Mouse (Mus musculus) regulatory T cell (primary cell): Measurements from ENCODE around the gene Slc37a2.

Source experiments
- in situ Hi-C: fragments of 300-600 bp; cut with MboI, MseI; formaldehyde crosslinking; loops from one replicate; pipeline ENCODE4 v1.15.1; 2025; ENCODE audit warnings: high pct_unique_total_duplicates

Gene Slc37a2

DNA sequence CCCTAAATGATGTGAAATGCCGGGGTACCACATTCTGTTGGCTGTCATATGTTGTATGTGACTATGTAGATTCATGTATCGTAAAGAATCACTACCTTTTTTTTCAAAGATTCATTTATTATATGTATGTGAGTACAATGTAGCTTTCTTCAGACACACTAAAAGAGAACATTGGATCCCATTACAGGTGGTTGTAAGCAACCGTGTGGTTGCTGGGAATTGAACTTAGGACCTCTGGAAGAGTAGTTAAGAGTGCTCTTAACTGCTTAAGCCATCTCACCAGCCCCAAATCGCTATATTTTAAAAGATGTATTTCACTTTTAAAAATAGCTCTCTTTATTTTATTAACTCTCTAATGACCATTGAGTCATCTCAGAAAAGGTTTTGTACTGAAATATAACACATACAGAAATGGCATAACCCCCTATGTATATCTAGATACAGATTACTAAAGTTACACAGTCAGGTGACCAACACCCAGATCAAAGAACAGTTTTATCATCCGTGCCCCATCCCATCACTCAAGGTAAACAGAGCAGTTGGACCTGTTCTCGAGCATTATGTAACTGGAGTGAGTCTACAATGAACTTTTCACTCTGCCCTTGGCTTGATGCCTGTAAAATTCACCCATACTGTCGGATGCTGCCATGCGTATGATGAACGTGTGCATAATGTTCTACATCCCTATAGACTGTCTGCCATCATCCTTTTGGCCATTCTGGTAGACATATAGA is 41.0 kb downstream of the Slc37a2 start:
- in situ Hi-C loops, result no loop called here

DNA sequence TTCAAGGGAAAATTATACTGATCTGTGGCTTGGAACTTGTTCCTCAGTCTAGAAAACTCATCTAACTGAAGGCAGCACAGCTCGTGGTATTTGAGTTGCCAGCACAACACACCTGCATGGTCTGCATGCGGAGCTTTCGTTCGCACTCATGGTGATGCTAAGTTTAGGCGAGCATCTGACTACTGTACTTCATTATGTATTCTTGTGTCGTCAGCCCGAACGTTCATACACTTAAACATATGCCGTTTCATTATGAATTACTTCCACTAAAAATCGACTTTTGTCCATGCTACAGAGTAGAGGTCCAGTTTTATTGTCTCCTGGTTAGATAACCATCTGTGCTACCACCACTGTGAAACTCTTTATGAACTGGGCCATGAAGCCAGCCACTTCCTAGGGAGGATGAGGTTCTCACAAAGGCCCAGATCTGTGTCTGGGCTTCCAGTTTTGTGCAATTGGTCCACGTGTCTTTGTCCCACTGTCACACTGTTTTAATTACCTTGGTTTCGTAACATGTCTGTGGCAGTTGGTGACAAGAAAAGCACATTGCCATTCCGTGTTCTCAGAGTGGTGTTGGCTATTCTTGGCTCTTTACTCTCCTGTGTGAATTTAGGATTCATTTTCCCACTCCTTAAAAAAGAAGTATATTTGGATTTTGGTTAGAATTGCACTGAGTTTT is 42.3 kb downstream of the Slc37a2 start:
- in situ Hi-C loops, result no loop called here

DNA sequence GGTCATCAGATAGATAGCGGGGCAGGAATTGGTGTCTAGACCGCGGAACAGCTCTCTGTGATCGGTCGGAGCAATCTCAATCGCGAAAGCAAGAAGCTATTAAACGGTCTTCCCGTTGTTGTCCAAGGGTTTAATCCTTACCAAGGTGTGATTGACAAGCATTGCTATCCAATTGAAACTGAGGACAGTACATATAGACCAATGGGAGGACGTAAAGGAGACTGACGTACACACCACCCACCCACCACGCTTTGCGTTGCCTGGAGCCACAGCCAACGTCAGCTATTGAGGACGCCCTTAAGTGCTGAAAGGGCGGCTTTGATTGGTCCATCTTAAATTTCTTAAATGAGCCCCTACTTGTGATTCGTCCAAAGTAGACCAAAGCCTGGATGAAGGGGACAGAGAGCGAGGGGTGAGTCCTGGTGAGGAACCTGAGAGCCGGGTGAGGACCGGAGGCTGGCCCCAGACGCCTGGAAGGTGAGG is 47.6 kb downstream of the Slc37a2 start, which contains the start of gene Tmem218:
Gene Tmem218, plus strand, starts transcription at position 295 of the 483 bp plus-strand sequence.
- in situ Hi-C loops, result no loop called here

DNA sequence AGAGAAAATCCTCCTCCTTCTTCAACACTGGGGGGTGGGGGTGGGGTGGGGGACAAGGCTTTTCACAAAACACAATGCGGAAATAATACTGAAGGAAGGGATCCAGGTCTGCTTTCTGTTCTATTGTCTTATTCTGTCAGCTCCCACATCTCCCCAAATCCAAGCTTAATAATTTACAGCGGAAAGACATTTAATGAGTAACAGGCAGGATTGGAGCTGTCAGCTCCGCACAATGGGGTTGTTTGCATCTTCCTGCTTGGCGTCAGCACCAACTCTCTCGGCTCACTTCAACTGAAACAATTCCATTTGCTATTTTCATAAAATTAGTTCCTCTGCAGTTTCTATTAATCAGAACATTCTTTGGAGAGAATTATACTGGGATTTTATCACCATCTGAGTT is 51.7 kb downstream of the Slc37a2 start:
- in situ Hi-C loops, result no loop called here

DNA sequence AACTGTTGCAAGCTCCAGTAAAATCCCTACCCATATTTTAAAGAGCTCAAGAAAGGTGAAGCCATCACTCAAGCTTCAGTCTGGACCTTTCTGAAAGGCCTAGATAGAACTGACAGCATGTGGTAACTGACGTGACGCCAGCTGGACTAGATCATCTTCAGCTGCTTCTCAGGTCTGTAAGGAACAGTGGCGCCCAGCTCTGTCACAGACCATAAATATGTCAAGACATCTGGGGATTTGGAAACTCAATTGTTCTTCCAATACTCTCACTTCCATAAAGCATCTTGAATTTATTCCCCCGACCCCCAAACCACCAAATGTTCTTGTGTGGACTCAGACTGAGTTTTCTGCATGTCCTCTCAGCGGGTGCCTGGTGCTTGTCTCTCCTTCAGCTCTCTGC is 55.1 kb downstream of the Slc37a2 start:
- in situ Hi-C loops, result no loop called here

- in situ Hi-C loops, result no loop called here
These were observed 58.5 kb downstream of the Slc37a2 start for GRCm38 (mm10) chr9:37197067-37197466.

GRCm38 (mm10) chr9:37188024-37188423 is 67.5 kb downstream of the Slc37a2 start:
- in situ Hi-C loops, result no loop called here

GRCm38 (mm10) chr9:37187407-37187806 is 68.1 kb downstream of the Slc37a2 start:
- in situ Hi-C loops, result no loop called here

GRCm38 (mm10) chr9:37183176-37183575 is 72.4 kb downstream of the Slc37a2 start:
- in situ Hi-C loops, result no loop called here

GRCm38 (mm10) chr9:37181596-37181995 is 73.9 kb downstream of the Slc37a2 start:
- in situ Hi-C loops, result no loop called here

- in situ Hi-C loops, result no loop called here
These were observed 75.9 kb downstream of the Slc37a2 start for GRCm38 (mm10) chr9:37179596-37179995.

GRCm38 (mm10) chr9:37178911-37179310 is 76.6 kb downstream of the Slc37a2 start:
- in situ Hi-C loops, result no loop called here
